Mouse (Mus musculus) spleen, adult 2 months (tissue): ENCODE measurements around the gene Iqcf6.

Source experiments
- CTCF ChIP-seq: fragments of 200-500 bp; IDR thresholded peaks from 2 replicates; pipeline ENCODE4 v1.5.1; 2011; ENCODE audit warnings: mild to moderate bottlenecking, inconsistent platforms; ENCODE audit not compliant: insufficient read depth, insufficient read length, insufficient replicate concordance; ENCODE audit errors: extremely low read depth
- POLR2A ChIP-seq: fragments of 200-500 bp; IDR thresholded peaks from 2 replicates; pipeline ENCODE4 v1.6.1; 2011; ENCODE audit warnings: low read depth, low read length, inconsistent platforms

DNA sequence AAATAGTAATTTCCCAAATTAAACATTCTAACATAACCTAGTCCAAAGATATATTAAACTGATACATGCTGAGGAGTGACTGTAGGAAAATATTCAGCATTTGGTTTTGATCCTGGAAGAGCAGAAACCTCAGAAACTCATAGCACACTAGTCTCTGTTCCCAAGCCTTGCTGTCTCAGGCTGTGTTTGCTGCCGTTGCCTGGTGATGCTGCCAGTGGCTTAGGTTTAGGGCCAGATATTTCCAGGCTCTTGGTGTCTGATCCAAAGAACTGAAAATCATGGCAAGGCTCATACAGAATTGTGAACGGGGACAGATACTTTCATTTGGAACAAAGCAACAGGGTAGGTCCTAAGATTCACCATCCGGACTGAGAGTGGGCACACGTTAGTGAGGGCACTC lies 15.7 kb upstream of the Iqcf6 start:
- TF ChIP-seq CTCF (no peak), POLR2A (no peak)
